Mouse (Mus musculus): ENCODE data around the gene Gm29797.

DNA sequence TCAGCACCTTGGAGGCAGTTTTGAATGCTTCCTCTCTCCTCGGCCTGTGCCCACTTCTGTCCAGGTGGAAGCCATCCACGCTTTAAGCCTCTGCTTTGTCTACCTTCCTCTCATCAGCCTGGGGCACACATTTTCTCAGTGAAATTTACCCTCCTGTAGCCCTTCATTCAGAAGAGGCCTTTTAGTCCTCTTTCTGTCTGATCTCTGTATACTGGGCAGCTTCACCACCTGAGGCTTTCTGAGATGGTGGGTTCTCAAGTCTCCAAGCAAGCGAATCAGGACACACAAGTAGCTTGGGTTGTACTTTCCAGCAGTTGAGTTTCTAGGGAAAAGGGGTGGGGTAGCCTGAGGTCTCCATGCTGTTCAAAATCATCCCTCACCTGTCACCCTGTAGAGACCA, 35.5 kb downstream of the Gm29797 start:
- TF ChIP-seq POLR2A (IDR thresholded peaks at IDR 0.05; ENCODE audit: low read depth, low read length) (no peak), CTCF (IDR thresholded peaks at IDR 0.05; ENCODE audit: extremely low read depth, insufficient read depth, insufficient read length, insufficient replicate concordance) (no peak)

All from spleen, adult 2 months (tissue).